Mouse (Mus musculus) neural tube, embryonic 13.5 days (tissue): ENCODE data around the gene Sorcs2. TPM values are rescaled to one million over a fixed set of nuclear protein-coding genes. Genes with fewer than 3 reads are reported as not detected.
"Not testable (repeated sequence)": the region's sequence is repeated elsewhere in the genome, so short reads cannot be mapped to it uniquely, and the experiment has no call there.

Experiments
- ATAC-seq: fragments of 200-750 bp; cut with Nextera tagmentation; 2 replicates; pipeline ENCODE4 v1.8.0; 2017; ENCODE audit warnings: low read depth, mild to moderate bottlenecking, moderate TSS enrichment, moderate library complexity
- H3K27ac ChIP-seq: fragments of 300-500 bp; sonication (generic); replicated peaks from 2 replicates; pipeline ENCODE4 v1.5.1; 2015; ENCODE audit warnings: moderate library complexity, mild to moderate bottlenecking, inconsistent platforms
- H3K27me3 ChIP-seq: fragments of 300-500 bp; sonication (generic); 2 replicates; pipeline ENCODE4 v1.6.1; 2015; ENCODE audit warnings: mild to moderate bottlenecking, inconsistent platforms
- H3K36me3 ChIP-seq: fragments of 300-500 bp; sonication (generic); 2 replicates; pipeline ENCODE4 v1.6.1; 2015; ENCODE audit warnings: mild to moderate bottlenecking, inconsistent platforms
- H3K4me1 ChIP-seq: fragments of 300-500 bp; sonication (generic); replicated peaks from 2 replicates; pipeline ENCODE4 v1.6.1; 2015; ENCODE audit warnings: inconsistent platforms
- H3K4me2 ChIP-seq: fragments of 300-500 bp; sonication (generic); 2 replicates; pipeline ENCODE4 v1.6.1; 2015; ENCODE audit warnings: inconsistent platforms, mild to moderate bottlenecking, moderate library complexity
- H3K4me3 ChIP-seq: fragments of 300-500 bp; sonication (generic); 2 replicates; pipeline ENCODE4 v1.5.1; 2015; ENCODE audit warnings: mild to moderate bottlenecking, inconsistent platforms
- H3K9ac ChIP-seq: fragments of 300-500 bp; sonication (generic); 2 replicates; pipeline ENCODE4 v1.6.1; 2015; ENCODE audit warnings: moderate library complexity, mild to moderate bottlenecking, inconsistent platforms
- H3K9me3 ChIP-seq: fragments of 300-500 bp; sonication (generic); 2 replicates; pipeline ENCODE4 v1.6.1; 2016; ENCODE audit warnings: inconsistent platforms
- WGBS: fragments of 180-500 bp; shearing (Covaris S2); methylation state at CpG from one replicate; pipeline ENCODE4 v1.1.7; 2015; 5-methylcytosine and 5-hydroxymethylcytosine counted together
- polyA plus RNA-seq: library from polyadenylated mRNA; unstranded; fragments of >200 nt; fragmentation: Nextera tagmentation; extraction: Ambion mirVana; gene quantifications from 2 replicates; pipeline ENCODE4 v1.2.1, GENCODE M21; 2015

The Sorcs2 gene
- polyA plus RNA-seq, 1 experiment from 2014 or later, result 11.4 TPM

GRCm38 (mm10) chr5:36237526-36237925 is 160.4 kb downstream of the Sorcs2 start:
- H3K27me3 ChIP-seq, H3K4me3 ChIP-seq, H3K4me1 ChIP-seq, ATAC-seq, H3K36me3 ChIP-seq, H3K27ac ChIP-seq, H3K9me3 ChIP-seq, H3K9ac ChIP-seq, H3K4me2 ChIP-seq: not testable (repeated sequence)
- WGBS, result 97% methylated on average over 8 of the region's 10 CpGs

GRCm38 (mm10) chr5:36230301-36230780 is 167.6 kb downstream of the Sorcs2 start:
- peaks cover 50% of the 10 kb centered on the region for H3K4me1 ChIP-seq
- no peaks in the 10 kb centered on the region for H3K36me3 ChIP-seq
- 37% methylated on average over 9 of the region's 9 CpGs for WGBS
- no peak overlapping the region for H3K9ac ChIP-seq
- H3K4me2 ChIP-seq, result 0 out of 2 replicates have a peak overlapping the region, but pooled peaks have one; percentile 4
- ATAC-seq, result peak; percentile 32; the same call in 1 of the 2 replicates
- no peaks in the 10 kb centered on the region for H3K9me3 ChIP-seq
- 0 out of 2 replicates have a peak overlapping the region, but pooled peaks have one; percentile 18 for H3K27ac ChIP-seq
- no peak overlapping the region for H3K4me3 ChIP-seq
- H3K27me3 ChIP-seq, result no peaks in the 10 kb centered on the region

- no peaks in the 10 kb centered on the region for H3K9me3 ChIP-seq
- H3K27me3 ChIP-seq, result no peaks in the 10 kb centered on the region; the same call in 1 of the 2 replicates
- H3K36me3 ChIP-seq, result no peaks in the 10 kb centered on the region
- WGBS, result 36% methylated on average over 23 of the region's 23 CpGs
- peaks cover 63% of the 10 kb centered on the region for H3K4me1 ChIP-seq
- no peak overlapping the region for H3K9ac ChIP-seq
- ATAC-seq, result no peak
- H3K27ac ChIP-seq, result no peak overlapping the region
- no peak overlapping the region for H3K4me2 ChIP-seq
- no peak overlapping the region for H3K4me3 ChIP-seq
Observed at GRCm38 (mm10) chr5:36228405-36229370, 169.3 kb downstream of the Sorcs2 start.

GRCm38 (mm10) chr5:36226296-36226695 is 171.6 kb downstream of the Sorcs2 start:
- Histone ChIP-seq H3K9ac (peak overlapping the region; percentile 41; the same call in 1 of the 2 replicates), H3K27me3 (no peaks in the 10 kb centered on the region; the same call in 1 of the 2 replicates), H3K4me2 (no peak overlapping the region), H3K9me3 (no peaks in the 10 kb centered on the region), H3K4me1 (peaks cover 68% of the 10 kb centered on the region), H3K4me3 (no peak overlapping the region), H3K36me3 (no peaks in the 10 kb centered on the region), H3K27ac (peak overlapping the region; percentile 34; the same call in 1 of the 2 replicates)
- no peak for ATAC-seq
- 59% methylated on average over 11 of the region's 11 CpGs for WGBS

GRCm38 (mm10) chr5:36225855-36226254 is 172.1 kb downstream of the Sorcs2 start:
- 49% methylated on average over 7 of the region's 7 CpGs for WGBS
- Histone ChIP-seq H3K36me3 (no peaks in the 10 kb centered on the region), H3K9ac (peak overlapping the region; percentile 41; the same call in 1 of the 2 replicates), H3K9me3 (no peaks in the 10 kb centered on the region), H3K4me1 (peaks cover 70% of the 10 kb centered on the region), H3K4me3 (no peak overlapping the region), H3K27me3 (no peaks in the 10 kb centered on the region; the same call in 1 of the 2 replicates), H3K27ac (peak overlapping the region; percentile 34), H3K4me2 (no peak overlapping the region)
- ATAC-seq, result no peak

GRCm38 (mm10) chr5:36223787-36224186 is 174.2 kb downstream of the Sorcs2 start:
- WGBS, result 63% methylated on average over 6 of the region's 6 CpGs
- Histone ChIP-seq H3K27me3 (no peaks in the 10 kb centered on the region; the same call in 1 of the 2 replicates), H3K4me2 (no peak overlapping the region), H3K36me3 (no peaks in the 10 kb centered on the region), H3K9me3 (no peaks in the 10 kb centered on the region), H3K4me1 (peaks cover 63% of the 10 kb centered on the region), H3K9ac (no peak overlapping the region), H3K4me3 (no peak overlapping the region), H3K27ac (no peak overlapping the region)
- no peak for ATAC-seq

GRCm38 (mm10) chr5:36220626-36221025 is 177.3 kb downstream of the Sorcs2 start:
- H3K9me3 ChIP-seq, result no peaks in the 10 kb centered on the region
- ATAC-seq, result no peak
- H3K4me1 ChIP-seq, result peaks cover 38% of the 10 kb centered on the region
- H3K9ac ChIP-seq, result no peak overlapping the region
- no peaks in the 10 kb centered on the region; the same call in 1 of the 2 replicates for H3K27me3 ChIP-seq
- no peak overlapping the region for H3K4me2 ChIP-seq
- H3K36me3 ChIP-seq, result no peaks in the 10 kb centered on the region
- 46% methylated on average over 6 of the region's 6 CpGs for WGBS
- H3K4me3 ChIP-seq, result no peak overlapping the region
- no peak overlapping the region for H3K27ac ChIP-seq

- ATAC-seq, result no peak
- H3K4me2 ChIP-seq, result no peak overlapping the region
- 51% methylated on average over 4 of the region's 4 CpGs for WGBS
Observed at GRCm38 (mm10) chr5:36220105-36220504, 177.8 kb downstream of the Sorcs2 start.

GRCm38 (mm10) chr5:36213310-36213709 is 184.6 kb downstream of the Sorcs2 start:
- no peak overlapping the region for H3K4me3 ChIP-seq
- no peak overlapping the region for H3K9ac ChIP-seq
- 77% methylated on average over 10 of the region's 10 CpGs for WGBS
- no peak overlapping the region for H3K27ac ChIP-seq
- H3K9me3 ChIP-seq, result no peaks in the 10 kb centered on the region
- H3K4me2 ChIP-seq, result no peak overlapping the region
- peak; percentile 37; the same call in 1 of the 2 replicates for ATAC-seq
- no peaks in the 10 kb centered on the region for H3K27me3 ChIP-seq
- peaks cover 6% of the 10 kb centered on the region; the same call in 1 of the 2 replicates for H3K4me1 ChIP-seq
- no peaks in the 10 kb centered on the region for H3K36me3 ChIP-seq

More at GRCm38 (mm10) chr5:36220105-36220504, 177.8 kb downstream of the Sorcs2 start:
- Histone ChIP-seq H3K9ac (no peak overlapping the region), H3K27ac (peak overlapping the region; percentile 46; the same call in 1 of the 2 replicates), H3K9me3 (no peaks in the 10 kb centered on the region), H3K27me3 (no peaks in the 10 kb centered on the region; the same call in 1 of the 2 replicates), H3K36me3 (no peaks in the 10 kb centered on the region), H3K4me3 (no peak overlapping the region), H3K4me1 (peaks cover 33% of the 10 kb centered on the region)

GRCm38 (mm10) chr5:36208803-36209202 is 189.1 kb downstream of the Sorcs2 start:
- H3K9ac ChIP-seq, result no peak overlapping the region
- ATAC-seq, result no peak
- H3K27me3 ChIP-seq, result no peaks in the 10 kb centered on the region
- no peaks in the 10 kb centered on the region for H3K36me3 ChIP-seq
- H3K4me1 ChIP-seq, result peaks cover 6% of the 10 kb centered on the region; the same call in 1 of the 2 replicates
- WGBS, result 91% methylated on average over 3 of the region's 3 CpGs
- no peak overlapping the region for H3K4me2 ChIP-seq
- no peak overlapping the region for H3K4me3 ChIP-seq
- H3K27ac ChIP-seq, result no peak overlapping the region
- H3K9me3 ChIP-seq, result no peaks in the 10 kb centered on the region

- Histone ChIP-seq H3K4me3 (no peak overlapping the region), H3K36me3 (no peaks in the 10 kb centered on the region), H3K9ac (no peak overlapping the region), H3K27ac (no peak overlapping the region), H3K27me3 (no peaks in the 10 kb centered on the region), H3K9me3 (no peaks in the 10 kb centered on the region), H3K4me1 (no peaks in the 10 kb centered on the region), H3K4me2 (no peak overlapping the region)
- WGBS, result 86% methylated on average over 11 of the region's 11 CpGs
- ATAC-seq, result no peak
Observed at GRCm38 (mm10) chr5:36205397-36205796, 192.5 kb downstream of the Sorcs2 start.

GRCm38 (mm10) chr5:36203916-36204315 is 194.0 kb downstream of the Sorcs2 start, which contains the start of gene Psapl1:
Gene Psapl1 (plus strand): TSS chr5:36204021.
- no peaks in the 10 kb centered on the region for H3K27me3 ChIP-seq
- no peak within 1 kb of the TSS for H3K4me2 ChIP-seq
- H3K9ac ChIP-seq, result no peak within 1 kb of the TSS
- H3K36me3 ChIP-seq, result no peaks in the 10 kb centered on the region
- H3K4me1 ChIP-seq, result no peaks in the 10 kb centered on the region
- H3K27ac ChIP-seq, result no peak within 1 kb of the TSS
- no peak within 1 kb of the TSS for H3K4me3 ChIP-seq
- H3K9me3 ChIP-seq, result no peaks in the 10 kb centered on the region
- no peak for ATAC-seq
- WGBS, result 92% methylated on average over 10 of the region's 10 CpGs
